Mouse (Mus musculus): ENCODE measurements around the gene Rpia. TPM values are rescaled to one million over a fixed set of nuclear protein-coding genes. Genes with fewer than 3 reads are reported as not detected.
A peak's percentile ranks its signal among the peaks of the same experiment; 100 is the strongest.
"Not testable (repeated sequence)": the region's sequence is repeated elsewhere in the genome, so short reads cannot be mapped to it uniquely, and the experiment has no call there.

Gene Rpia
- total RNA-seq (2021) = 10 to 100 TPM; 11.1 to 14.3 TPM

- DNase-seq (ENCODE audit: low spot score in 2 of 2) = peak; percentile 96 to 97
- intact Hi-C loops (cut with DNase I) = no loop called here
Observed at GRCm38 (mm10) chr6:70791824-70792535, at the start of gene Rpia. Gene Rpia, minus strand, starts transcription at chr6:70792232.

GRCm38 (mm10) chr6:70840281-70840680 lies 48.2 kb upstream of the Rpia start:
- no peak for DNase-seq (ENCODE audit: low spot score in 2 of 2)
- intact Hi-C loops (cut with DNase I) = loop anchor here (5.0 kb wide), 1 partner anchor 42 kb away; no protein-coding TSS in a partner anchor

GRCm38 (mm10) chr6:70838532-70838931 lies 46.5 kb upstream of the Rpia start:
- DNase-seq (ENCODE audit: low spot score in 2 of 2) = no peak
- intact Hi-C loops (cut with DNase I) = no loop called here

- intact Hi-C loops (cut with DNase I) = no loop called here
- no peak for DNase-seq (ENCODE audit: low spot score in 2 of 2)
Observed at GRCm38 (mm10) chr6:70837297-70837696, 45.3 kb upstream of the Rpia start.

GRCm38 (mm10) chr6:70831179-70831839 lies 39.3 kb upstream of the Rpia start:
- intact Hi-C loops (cut with DNase I) = no loop called here
- DNase-seq (ENCODE audit: low spot score in 2 of 2) = no peak

GRCm38 (mm10) chr6:70830552-70830951 lies 38.5 kb upstream of the Rpia start:
- no peak for DNase-seq (ENCODE audit: low spot score in 2 of 2)
- intact Hi-C loops (cut with DNase I) = no loop called here

GRCm38 (mm10) chr6:70829451-70829850 lies 37.4 kb upstream of the Rpia start:
- intact Hi-C loops (cut with DNase I) = no loop called here
- no peak for DNase-seq (ENCODE audit: low spot score in 2 of 2)

GRCm38 (mm10) chr6:70824987-70825337 lies 32.9 kb upstream of the Rpia start:
- intact Hi-C loops (cut with DNase I) = loop anchor here (1.0 kb wide), 1 partner anchor 20 kb away; no protein-coding TSS in a partner anchor
- no peak for DNase-seq (ENCODE audit: low spot score in 2 of 2)

- intact Hi-C loops (cut with DNase I) = loop anchor here (1.0 kb wide), 1 partner anchor 21 kb away; no protein-coding TSS in a partner anchor
Observed at GRCm38 (mm10) chr6:70824085-70824986, 32.3 kb upstream of the Rpia start.

GRCm38 (mm10) chr6:70823277-70823676 lies 31.2 kb upstream of the Rpia start:
- intact Hi-C loops (cut with DNase I); DNase-seq (ENCODE audit: low spot score in 2 of 2): not testable (repeated sequence)

More at GRCm38 (mm10) chr6:70824085-70824986, 32.3 kb upstream of the Rpia start:
- peak; percentile 71 to 79 for DNase-seq (ENCODE audit: low spot score in 2 of 2)

GRCm38 (mm10) chr6:70822386-70822910 lies 30.4 kb upstream of the Rpia start:
- intact Hi-C loops (cut with DNase I) = no loop called here
- DNase-seq (ENCODE audit: low spot score in 2 of 2) = no peak

GRCm38 (mm10) chr6:70821566-70821965 lies 29.5 kb upstream of the Rpia start:
- no peak for DNase-seq (ENCODE audit: low spot score in 2 of 2)
- intact Hi-C loops (cut with DNase I) = no loop called here

GRCm38 (mm10) chr6:70815471-70815870 lies 23.4 kb upstream of the Rpia start:
- intact Hi-C loops (cut with DNase I) = loop anchor here (10.0 kb wide), 1 partner anchor 309 kb away; no protein-coding TSS in a partner anchor
- DNase-seq (ENCODE audit: low spot score in 2 of 2) = no peak

- no peak for DNase-seq (ENCODE audit: low spot score in 2 of 2)
- intact Hi-C loops (cut with DNase I) = loop anchor here (10.0 kb wide), 1 partner anchor 310 kb away; no protein-coding TSS in a partner anchor
Observed at GRCm38 (mm10) chr6:70814629-70814950, 22.6 kb upstream of the Rpia start.

- intact Hi-C loops (cut with DNase I) = loop anchor here (10.0 kb wide), 1 partner anchor 311 kb away; no protein-coding TSS in a partner anchor
- no peak for DNase-seq (ENCODE audit: low spot score in 2 of 2)
Observed at GRCm38 (mm10) chr6:70813921-70814628, 22.0 kb upstream of the Rpia start.

- intact Hi-C loops (cut with DNase I) = loop anchor here (1.0 to 10.0 kb wide), 2 partner anchors 69 to 312 kb away; no protein-coding TSS in a partner anchor
- no peak for DNase-seq (ENCODE audit: low spot score in 2 of 2)
Observed at GRCm38 (mm10) chr6:70812526-70812895, 20.5 kb upstream of the Rpia start.

GRCm38 (mm10) chr6:70811557-70812525 lies 19.8 kb upstream of the Rpia start:
- DNase-seq (ENCODE audit: low spot score in 2 of 2) = peak; percentile 66 to 72
- intact Hi-C loops (cut with DNase I) = loop anchor here (1.0 to 10.0 kb wide), 2 partner anchors 69 to 313 kb away; no protein-coding TSS in a partner anchor

GRCm38 (mm10) chr6:70810524-70810923 lies 18.5 kb upstream of the Rpia start:
- no peak for DNase-seq (ENCODE audit: low spot score in 2 of 2)
- intact Hi-C loops (cut with DNase I) = loop anchor here (10.0 kb wide), 1 partner anchor 314 kb away; no protein-coding TSS in a partner anchor

All from left cerebral cortex, postnatal 36 days (tissue).